Mouse (Mus musculus): ENCODE data around the gene Mad1l1. TPM values are rescaled to one million over a fixed set of nuclear protein-coding genes. Genes with fewer than 3 reads are reported as not detected.

Mad1l1 gene
- polyA plus RNA-seq, 1 experiment from 2014 or later = 35.1 TPM

DNA sequence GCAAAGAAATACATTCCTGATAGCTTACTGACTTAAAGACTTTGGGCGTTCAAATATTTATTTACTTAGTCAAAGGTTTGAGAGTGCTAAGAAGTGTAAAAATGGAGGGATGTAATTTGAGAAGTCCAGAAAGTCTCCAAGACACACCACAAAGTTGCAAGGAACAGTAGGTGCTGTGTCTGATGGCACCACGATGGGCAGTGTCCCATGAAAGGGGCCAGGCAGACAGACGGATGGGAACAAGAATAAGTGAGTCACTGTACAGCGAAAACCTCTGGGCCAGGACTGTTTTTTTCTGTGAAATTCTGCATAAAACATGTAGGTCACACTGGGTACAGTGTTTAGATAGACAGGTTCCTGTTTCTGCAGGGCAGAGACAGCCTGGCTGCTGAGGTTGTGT is 256.8 kb downstream of the Mad1l1 start:
- Histone ChIP-seq H3K4me3 (ENCODE audit: low read depth, low read length) (no peak overlapping the region), H3K27ac (ENCODE audit: low read depth, low read length) (no peak overlapping the region), H3K36me3 (ENCODE audit: control insufficient read depth, insufficient read depth, low read length) (0 out of 2 replicates have a peak, but pooled peaks cover 2% of the 10 kb centered on the region), H3K4me1 (replicated peaks; ENCODE audit: control insufficient read depth, insufficient read depth, low read length) (no peaks in the 10 kb centered on the region), H3K9ac (ENCODE audit: low read depth, low read length) (no peak overlapping the region), H3K9me3 (ENCODE audit: control insufficient read depth, low read length) (no peaks in the 10 kb centered on the region), H3K4me2 (replicated peaks; ENCODE audit: low read depth, low read length) (no peak overlapping the region), H3K27me3 (ENCODE audit: control insufficient read depth, insufficient read depth, low read length) (no peaks in the 10 kb centered on the region)
- 82% methylated on average over 4 of the region's 4 CpGs for WGBS
- ATAC-seq (ENCODE audit: low FRiP score) (no peak), DNase-seq (ENCODE audit: low spot score) (no peak)

DNA sequence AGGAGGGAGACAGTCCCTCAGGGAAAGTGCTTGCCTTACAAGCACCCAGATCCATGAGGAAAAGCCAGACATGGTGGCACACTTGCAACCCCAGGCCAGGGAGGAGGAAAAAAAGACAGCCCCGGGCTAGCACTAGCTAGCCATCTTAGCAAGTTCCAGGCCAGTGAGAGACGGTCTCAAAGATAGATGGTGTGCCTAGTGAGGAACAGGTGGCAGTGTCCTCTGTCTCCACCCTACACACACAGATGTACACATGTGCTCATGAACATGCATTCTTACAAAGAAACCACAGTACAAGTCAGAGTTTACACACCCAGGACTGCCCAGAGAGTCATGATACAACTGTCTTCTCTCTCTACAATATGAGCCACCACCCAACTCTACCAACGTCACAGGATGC is 258.5 kb downstream of the Mad1l1 start:
- Histone ChIP-seq H3K27me3 (ENCODE audit: control insufficient read depth, insufficient read depth, low read length) (no peaks in the 10 kb centered on the region), H3K36me3 (ENCODE audit: control insufficient read depth, insufficient read depth, low read length) (0 out of 2 replicates have a peak, but pooled peaks cover 2% of the 10 kb centered on the region), H3K4me1 (replicated peaks; ENCODE audit: control insufficient read depth, insufficient read depth, low read length) (no peaks in the 10 kb centered on the region), H3K4me2 (replicated peaks; ENCODE audit: low read depth, low read length) (no peak overlapping the region), H3K4me3 (ENCODE audit: low read depth, low read length) (no peak overlapping the region), H3K9me3 (ENCODE audit: control insufficient read depth, low read length) (no peaks in the 10 kb centered on the region), H3K27ac (ENCODE audit: low read depth, low read length) (no peak overlapping the region), H3K9ac (ENCODE audit: low read depth, low read length) (no peak overlapping the region)
- 95% methylated on average over 3 of the region's 3 CpGs for WGBS
- DNase-seq (ENCODE audit: low spot score) (no peak), ATAC-seq (ENCODE audit: low FRiP score) (no peak)

DNA sequence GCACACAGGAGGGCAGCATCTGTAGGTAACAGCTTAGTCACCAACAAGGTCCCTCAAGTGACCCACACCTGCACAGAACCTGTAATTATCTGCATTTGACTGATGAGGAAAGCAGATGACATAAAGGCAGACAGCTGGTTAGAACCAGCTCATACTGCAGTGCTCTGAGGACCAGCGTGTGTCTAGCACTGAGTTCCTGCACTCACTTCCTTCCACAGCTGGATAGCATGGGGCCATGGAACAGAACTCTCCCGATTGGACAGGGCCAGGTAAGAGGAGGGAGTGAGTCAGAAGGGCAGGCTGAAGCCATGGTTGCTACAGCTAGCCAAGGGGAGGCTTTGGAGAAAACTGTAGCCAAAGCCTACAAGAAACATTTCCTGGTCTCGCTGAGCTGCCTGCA is 259.0 kb downstream of the Mad1l1 start:
- no peak for DNase-seq (ENCODE audit: low spot score)

DNA sequence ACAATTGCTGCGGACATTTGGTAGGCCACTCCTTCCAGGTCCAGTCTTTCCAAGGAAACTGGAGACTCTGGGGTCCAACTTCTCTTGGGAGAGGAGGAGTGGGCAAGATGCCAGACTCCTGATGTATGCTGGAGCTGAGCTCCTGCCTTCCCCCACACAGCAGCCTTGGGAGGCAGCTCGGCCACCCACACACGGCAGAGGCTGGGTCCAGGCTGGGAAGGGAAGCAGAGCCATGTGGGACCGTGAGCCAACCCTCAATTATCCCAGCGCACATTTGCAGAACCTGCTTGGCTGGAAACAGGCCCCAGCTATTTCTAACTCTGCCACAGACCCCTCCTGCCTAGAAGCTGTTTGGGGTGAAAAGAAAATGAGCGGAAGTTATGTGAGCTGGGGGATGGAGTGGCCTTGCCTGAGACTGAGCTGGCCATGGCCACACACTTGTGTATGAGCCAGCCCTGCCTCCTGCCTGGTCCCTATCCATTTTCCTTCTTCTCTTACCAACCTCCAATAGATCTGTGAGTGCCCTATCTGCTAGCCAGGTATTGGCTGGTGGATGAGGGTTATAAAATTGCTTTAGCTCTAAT is 260.0 kb downstream of the Mad1l1 start:
- DNase-seq (ENCODE audit: low spot score) = no peak
- 0 out of 2 replicates have a peak, but pooled peaks cover 2% of the 10 kb centered on the region for H3K36me3 ChIP-seq (ENCODE audit: control insufficient read depth, insufficient read depth, low read length)
- no peaks in the 10 kb centered on the region for H3K9me3 ChIP-seq (ENCODE audit: control insufficient read depth, low read length)
- WGBS = 78% methylated on average over 6 of the region's 6 CpGs
- no peak for ATAC-seq (ENCODE audit: low FRiP score)
- H3K27ac ChIP-seq (ENCODE audit: low read depth, low read length) = no peak overlapping the region
- no peak overlapping the region for H3K9ac ChIP-seq (ENCODE audit: low read depth, low read length)
- H3K4me1 ChIP-seq (replicated peaks; ENCODE audit: control insufficient read depth, insufficient read depth, low read length) = no peaks in the 10 kb centered on the region
- H3K4me2 ChIP-seq (replicated peaks; ENCODE audit: low read depth, low read length) = no peak overlapping the region
- no peak overlapping the region for H3K4me3 ChIP-seq (ENCODE audit: low read depth, low read length)
- no peaks in the 10 kb centered on the region for H3K27me3 ChIP-seq (ENCODE audit: control insufficient read depth, insufficient read depth, low read length)

More for the DNA sequence above, 259.0 kb downstream of the Mad1l1 start:
- no peak for ATAC-seq (ENCODE audit: low FRiP score)
- no peak overlapping the region for H3K4me2 ChIP-seq (replicated peaks; ENCODE audit: low read depth, low read length)
- no peaks in the 10 kb centered on the region for H3K27me3 ChIP-seq (ENCODE audit: control insufficient read depth, insufficient read depth, low read length)
- H3K9ac ChIP-seq (ENCODE audit: low read depth, low read length) = no peak overlapping the region
- H3K9me3 ChIP-seq (ENCODE audit: control insufficient read depth, low read length) = no peaks in the 10 kb centered on the region
- H3K27ac ChIP-seq (ENCODE audit: low read depth, low read length) = no peak overlapping the region
- WGBS = 70% methylated on average over 3 of the region's 3 CpGs
- no peak overlapping the region for H3K4me3 ChIP-seq (ENCODE audit: low read depth, low read length)
- H3K36me3 ChIP-seq (ENCODE audit: control insufficient read depth, insufficient read depth, low read length) = 0 out of 2 replicates have a peak, but pooled peaks cover 2% of the 10 kb centered on the region
- H3K4me1 ChIP-seq (replicated peaks; ENCODE audit: control insufficient read depth, insufficient read depth, low read length) = no peaks in the 10 kb centered on the region

DNA sequence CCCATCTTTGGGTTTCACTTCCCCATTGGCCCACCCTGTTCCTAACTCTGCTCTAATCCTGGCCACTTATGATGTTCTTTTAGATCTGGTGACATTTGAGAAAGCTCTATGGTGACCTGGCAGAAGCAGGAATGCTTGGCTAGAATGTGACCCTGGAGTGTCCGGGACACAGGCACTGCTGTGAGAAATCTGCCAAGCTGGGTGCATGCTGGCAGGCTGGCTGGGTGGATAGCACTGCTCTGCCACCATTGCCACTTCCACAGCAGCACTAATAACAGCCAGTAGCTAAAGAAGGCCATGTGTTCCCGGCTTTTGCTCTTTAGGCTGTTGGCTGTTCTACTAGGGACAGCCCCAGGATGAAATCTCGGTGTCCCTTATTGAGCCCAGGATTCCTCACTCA is 265.1 kb downstream of the Mad1l1 start:
- Histone ChIP-seq H3K27ac (ENCODE audit: low read depth, low read length) (no peak overlapping the region), H3K4me3 (ENCODE audit: low read depth, low read length) (no peak overlapping the region), H3K27me3 (ENCODE audit: control insufficient read depth, insufficient read depth, low read length) (no peaks in the 10 kb centered on the region), H3K36me3 (ENCODE audit: control insufficient read depth, insufficient read depth, low read length) (0 out of 2 replicates have a peak, but pooled peaks cover 2% of the 10 kb centered on the region), H3K4me2 (replicated peaks; ENCODE audit: low read depth, low read length) (no peak overlapping the region), H3K4me1 (replicated peaks; ENCODE audit: control insufficient read depth, insufficient read depth, low read length) (no peaks in the 10 kb centered on the region), H3K9me3 (ENCODE audit: control insufficient read depth, low read length) (no peaks in the 10 kb centered on the region), H3K9ac (ENCODE audit: low read depth, low read length) (no peak overlapping the region)
- WGBS = 83% methylated on average over 3 of the region's 3 CpGs
- DNase-seq (ENCODE audit: low spot score) = no peak
- no peak for ATAC-seq (ENCODE audit: low FRiP score)

DNA sequence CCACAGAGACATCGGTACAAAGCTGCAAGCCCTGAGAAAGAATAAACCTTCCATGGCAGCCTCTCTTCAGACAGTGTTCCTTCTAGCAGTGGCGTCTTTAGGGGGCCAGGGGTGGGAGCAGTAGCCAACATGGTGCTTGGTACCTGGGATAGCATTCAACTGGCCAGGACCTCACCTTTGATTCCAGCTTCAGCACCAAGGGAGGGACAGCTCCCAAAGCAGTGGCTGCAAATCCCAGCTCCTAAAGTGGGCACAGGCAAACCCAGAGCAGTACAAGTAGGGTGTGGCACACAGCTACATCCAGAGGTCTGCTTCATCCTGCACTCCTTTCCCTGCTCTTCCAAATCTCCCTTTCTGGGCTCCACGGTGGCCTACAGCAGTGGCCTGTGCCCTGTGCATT is 265.9 kb downstream of the Mad1l1 start:
- Histone ChIP-seq H3K9ac (ENCODE audit: low read depth, low read length) (no peak overlapping the region), H3K27me3 (ENCODE audit: control insufficient read depth, insufficient read depth, low read length) (no peaks in the 10 kb centered on the region), H3K4me2 (replicated peaks; ENCODE audit: low read depth, low read length) (no peak overlapping the region), H3K4me1 (replicated peaks; ENCODE audit: control insufficient read depth, insufficient read depth, low read length) (no peaks in the 10 kb centered on the region), H3K9me3 (ENCODE audit: control insufficient read depth, low read length) (no peaks in the 10 kb centered on the region), H3K27ac (ENCODE audit: low read depth, low read length) (no peak overlapping the region), H3K36me3 (ENCODE audit: control insufficient read depth, insufficient read depth, low read length) (no peaks in the 10 kb centered on the region), H3K4me3 (ENCODE audit: low read depth, low read length) (no peak overlapping the region)
- WGBS = 77% methylated on average over 3 of the region's 3 CpGs
- DNase-seq (ENCODE audit: low spot score) (peak; percentile 32), ATAC-seq (ENCODE audit: low FRiP score) (no peak)

DNA sequence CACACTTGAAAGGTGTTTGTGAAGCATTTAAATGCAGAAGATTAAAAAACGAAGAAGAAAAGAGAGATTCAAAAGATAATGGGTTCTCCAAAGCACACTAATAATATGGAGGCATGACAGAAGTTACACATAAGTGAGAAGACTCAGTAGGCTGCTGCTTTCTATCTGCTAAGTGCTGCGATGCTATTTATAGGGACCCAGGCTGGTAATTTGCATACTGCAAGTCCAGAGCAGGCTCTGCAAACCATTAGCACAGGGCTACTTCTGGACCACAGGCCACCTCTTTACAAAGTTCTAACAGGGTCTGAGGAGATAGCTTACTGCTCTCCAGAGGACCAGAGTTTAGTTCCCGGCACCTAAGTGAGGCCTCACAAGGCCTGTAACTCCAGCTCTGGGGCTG is 267.7 kb downstream of the Mad1l1 start:
- Histone ChIP-seq H3K4me3 (ENCODE audit: low read depth, low read length) (no peak overlapping the region), H3K36me3 (ENCODE audit: control insufficient read depth, insufficient read depth, low read length) (no peaks in the 10 kb centered on the region), H3K27me3 (ENCODE audit: control insufficient read depth, insufficient read depth, low read length) (no peaks in the 10 kb centered on the region), H3K4me2 (replicated peaks; ENCODE audit: low read depth, low read length) (no peak overlapping the region), H3K4me1 (replicated peaks; ENCODE audit: control insufficient read depth, insufficient read depth, low read length) (no peaks in the 10 kb centered on the region), H3K9me3 (ENCODE audit: control insufficient read depth, low read length) (no peaks in the 10 kb centered on the region), H3K9ac (ENCODE audit: low read depth, low read length) (no peak overlapping the region), H3K27ac (ENCODE audit: low read depth, low read length) (no peak overlapping the region)
- ATAC-seq (ENCODE audit: low FRiP score) = no peak
- DNase-seq (ENCODE audit: low spot score) = no peak
- 90% methylated on average over 3 of the region's 3 CpGs for WGBS

DNA sequence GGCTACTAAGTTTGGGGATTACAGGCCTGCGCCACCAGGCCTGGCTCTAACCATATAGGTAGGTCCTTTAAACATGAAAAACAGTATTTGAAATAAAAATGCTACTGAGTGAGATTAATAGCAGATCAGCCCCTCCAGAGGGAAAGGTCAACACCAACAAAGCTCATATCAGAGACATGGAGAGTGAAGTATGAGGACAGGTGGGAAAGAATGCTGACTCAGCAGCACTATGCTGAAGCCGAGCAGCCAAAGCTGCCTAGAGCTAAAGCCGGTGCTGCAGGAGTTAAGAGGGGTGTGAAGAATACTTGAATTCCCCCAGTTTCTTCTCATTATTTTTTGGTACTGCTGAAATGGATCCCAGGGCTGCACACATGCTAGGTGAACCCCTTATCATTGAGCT is 268.9 kb downstream of the Mad1l1 start:
- ATAC-seq (ENCODE audit: low FRiP score) (no peak), DNase-seq (ENCODE audit: low spot score) (no peak)
- Histone ChIP-seq H3K9ac (ENCODE audit: low read depth, low read length) (no peak overlapping the region), H3K4me1 (replicated peaks; ENCODE audit: control insufficient read depth, insufficient read depth, low read length) (no peaks in the 10 kb centered on the region), H3K4me3 (ENCODE audit: low read depth, low read length) (no peak overlapping the region), H3K36me3 (ENCODE audit: control insufficient read depth, insufficient read depth, low read length) (no peaks in the 10 kb centered on the region), H3K9me3 (ENCODE audit: control insufficient read depth, low read length) (no peaks in the 10 kb centered on the region), H3K27me3 (ENCODE audit: control insufficient read depth, insufficient read depth, low read length) (no peaks in the 10 kb centered on the region), H3K4me2 (replicated peaks; ENCODE audit: low read depth, low read length) (no peak overlapping the region), H3K27ac (ENCODE audit: low read depth, low read length) (no peak overlapping the region)
- 76% methylated on average over 3 of the region's 3 CpGs for WGBS

DNA sequence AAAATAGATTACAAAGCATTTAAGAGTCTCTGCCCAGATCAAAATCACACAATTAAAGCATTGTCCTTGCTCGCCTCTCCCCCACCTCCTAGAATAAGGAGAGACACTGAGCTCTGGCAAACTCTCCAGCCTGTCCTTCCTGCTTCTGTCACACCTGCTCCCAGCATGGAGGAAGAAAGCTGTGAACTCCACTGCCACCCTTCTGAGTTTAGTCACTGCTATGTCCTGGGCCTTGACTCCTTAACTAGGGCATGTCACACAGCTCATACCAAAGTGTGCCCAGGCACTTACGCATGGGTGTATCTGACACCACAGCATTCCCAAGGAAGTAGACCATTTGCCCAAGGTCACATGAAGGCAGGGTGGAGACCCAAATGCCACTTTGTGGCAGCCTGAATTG is 275.9 kb downstream of the Mad1l1 start:
- Histone ChIP-seq H3K9me3 (ENCODE audit: control insufficient read depth, low read length) (no peaks in the 10 kb centered on the region), H3K9ac (ENCODE audit: low read depth, low read length) (no peak overlapping the region), H3K4me2 (replicated peaks; ENCODE audit: low read depth, low read length) (no peak overlapping the region), H3K27me3 (ENCODE audit: control insufficient read depth, insufficient read depth, low read length) (no peaks in the 10 kb centered on the region), H3K27ac (ENCODE audit: low read depth, low read length) (no peak overlapping the region), H3K36me3 (ENCODE audit: control insufficient read depth, insufficient read depth, low read length) (no peaks in the 10 kb centered on the region), H3K4me1 (replicated peaks; ENCODE audit: control insufficient read depth, insufficient read depth, low read length) (no peaks in the 10 kb centered on the region; the same call in 1 of the 2 replicates), H3K4me3 (ENCODE audit: low read depth, low read length) (no peak overlapping the region)
- ATAC-seq (ENCODE audit: low FRiP score) (no peak), DNase-seq (ENCODE audit: low spot score) (no peak)
- WGBS = 85% methylated on average over 2 of the region's 2 CpGs
